Mouse (Mus musculus): ENCODE results near the gene Dock9. TPM values are rescaled to one million over a fixed set of nuclear protein-coding genes. Genes with fewer than 3 reads are reported as not detected.
A peak's percentile ranks its signal among the peaks of the same experiment; 100 is the strongest.

The Dock9 gene
- polyA plus RNA-seq, 1 experiment from 2014 or later: 13.7 TPM

GRCm38 (mm10) chr14:121589097-121589725 is 208.4 kb downstream of the Dock9 start:
- peak; percentile 83 for ATAC-seq

GRCm38 (mm10) chr14:121588451-121588850 is 209.2 kb downstream of the Dock9 start:
- ATAC-seq (no peak), DNase-seq (ENCODE audit: low read depth, low spot score) (no peak)
- no peaks in the 10 kb centered on the region for H3K27me3 ChIP-seq
- in situ Hi-C loops (cut with MboI; ENCODE audit: low pct_unique_long_range_greater_than_20kb): no loop called here
- peak; percentile 64 for TF ChIP-seq CTCF (IDR thresholded peaks at IDR 0.05)
- ChIA-PET CTCF (interaction anchor here (0.7 to 2.7 kb wide), 10 partner anchors 8 to 307 kb away, joined by 3 to 9 read pairs (median 3); no protein-coding TSS in a partner anchor), POLR2A (no interaction called here)

More at GRCm38 (mm10) chr14:121589097-121589725, 208.4 kb downstream of the Dock9 start:
- H3K27me3 ChIP-seq: no peaks in the 10 kb centered on the region
- peak; percentile 78 for TF ChIP-seq CTCF (IDR thresholded peaks at IDR 0.05)
- CTCF ChIA-PET: interaction anchor here (0.7 to 2.7 kb wide), 9 partner anchors 9 to 167 kb away, joined by 3 to 9 read pairs (median 3); no protein-coding TSS in a partner anchor
- DNase-seq (ENCODE audit: low read depth, low spot score): no peak
- POLR2A ChIA-PET: no interaction called here
- in situ Hi-C loops (cut with MboI; ENCODE audit: low pct_unique_long_range_greater_than_20kb): no loop called here

GRCm38 (mm10) chr14:121585906-121586765 is 211.5 kb downstream of the Dock9 start:
- CTCF ChIA-PET: interaction anchor here (0.9 to 1.6 kb wide), 2 partner anchors 10 to 167 kb away, joined by 4 read pairs; no protein-coding TSS in a partner anchor
- no peak for ATAC-seq
- in situ Hi-C loops (cut with MboI; ENCODE audit: low pct_unique_long_range_greater_than_20kb): no loop called here
- H3K27me3 ChIP-seq: no peaks in the 10 kb centered on the region
- TF ChIP-seq CTCF (IDR thresholded peaks at IDR 0.05): no peak
- POLR2A ChIA-PET: no interaction called here
- no peak for DNase-seq (ENCODE audit: low read depth, low spot score)

- ChIA-PET CTCF (interaction anchor here (0.6 to 1.3 kb wide), 7 partner anchors 9 to 216 kb away, joined by 3 to 5 read pairs (median 3); no protein-coding TSS in a partner anchor), POLR2A (no interaction called here)
- no peaks in the 10 kb centered on the region for H3K27me3 ChIP-seq
- DNase-seq (ENCODE audit: low read depth, low spot score) (no peak), ATAC-seq (no peak)
- TF ChIP-seq CTCF (IDR thresholded peaks at IDR 0.05): peak; percentile 91
- in situ Hi-C loops (cut with MboI; ENCODE audit: low pct_unique_long_range_greater_than_20kb): loop anchor here (5.0 kb wide), 2 partner anchors 107 to 302 kb away; no protein-coding TSS in a partner anchor
These were observed 218.6 kb downstream of the Dock9 start for GRCm38 (mm10) chr14:121579055-121579454.

GRCm38 (mm10) chr14:121573391-121573790 is 224.2 kb downstream of the Dock9 start:
- no peak for TF ChIP-seq CTCF (IDR thresholded peaks at IDR 0.05)
- in situ Hi-C loops (cut with MboI; ENCODE audit: low pct_unique_long_range_greater_than_20kb): no loop called here
- ATAC-seq: no peak
- ChIA-PET POLR2A (no interaction called here), CTCF (interaction anchor here (1.2 to 1.7 kb wide), 2 partner anchors 11 to 16 kb away, joined by 3 read pairs; no protein-coding TSS in a partner anchor)
- H3K27me3 ChIP-seq: no peaks in the 10 kb centered on the region
- DNase-seq (ENCODE audit: low read depth, low spot score): no peak

- DNase-seq (ENCODE audit: low read depth, low spot score) (no peak), ATAC-seq (no peak)
- no peak for TF ChIP-seq CTCF (IDR thresholded peaks at IDR 0.05)
- POLR2A ChIA-PET: no interaction called here
- in situ Hi-C loops (cut with MboI; ENCODE audit: low pct_unique_long_range_greater_than_20kb): no loop called here
- CTCF ChIA-PET: no interaction called here
- H3K27me3 ChIP-seq: no peaks in the 10 kb centered on the region
These were observed 230.8 kb downstream of the Dock9 start for GRCm38 (mm10) chr14:121566794-121567201.

- ChIA-PET POLR2A (no interaction called here), CTCF (no interaction called here)
- in situ Hi-C loops (cut with MboI; ENCODE audit: low pct_unique_long_range_greater_than_20kb): no loop called here
- no peaks in the 10 kb centered on the region for H3K27me3 ChIP-seq
- DNase-seq (ENCODE audit: low read depth, low spot score): no peak
- no peak for ATAC-seq
- no peak for TF ChIP-seq CTCF (IDR thresholded peaks at IDR 0.05)
These were observed 231.7 kb downstream of the Dock9 start for GRCm38 (mm10) chr14:121565930-121566329.

GRCm38 (mm10) chr14:121564656-121565055 is 233.0 kb downstream of the Dock9 start:
- in situ Hi-C loops (cut with MboI; ENCODE audit: low pct_unique_long_range_greater_than_20kb): no loop called here
- ATAC-seq: no peak
- H3K27me3 ChIP-seq: no peaks in the 10 kb centered on the region

GRCm38 (mm10) chr14:121563954-121564353 is 233.7 kb downstream of the Dock9 start:
- no peak for TF ChIP-seq CTCF (IDR thresholded peaks at IDR 0.05)
- no peak for DNase-seq (ENCODE audit: low read depth, low spot score)
- ChIA-PET POLR2A (no interaction called here), CTCF (no interaction called here)
- in situ Hi-C loops (cut with MboI; ENCODE audit: low pct_unique_long_range_greater_than_20kb): no loop called here
- no peak for ATAC-seq
- H3K27me3 ChIP-seq: no peaks in the 10 kb centered on the region

More at GRCm38 (mm10) chr14:121564656-121565055, 233.0 kb downstream of the Dock9 start:
- DNase-seq (ENCODE audit: low read depth, low spot score): no peak
- ChIA-PET CTCF (no interaction called here), POLR2A (no interaction called here)
- no peak for TF ChIP-seq CTCF (IDR thresholded peaks at IDR 0.05)

- TF ChIP-seq CTCF (IDR thresholded peaks at IDR 0.05): no peak
- H3K27me3 ChIP-seq: no peaks in the 10 kb centered on the region
- ATAC-seq (no peak), DNase-seq (ENCODE audit: low read depth, low spot score) (no peak)
- CTCF ChIA-PET: no interaction called here
- in situ Hi-C loops (cut with MboI; ENCODE audit: low pct_unique_long_range_greater_than_20kb): no loop called here
- POLR2A ChIA-PET: no interaction called here
These were observed 238.6 kb downstream of the Dock9 start for GRCm38 (mm10) chr14:121559026-121559425.
